Mouse (Mus musculus) neural tube, embryonic 11.5 days (tissue): ENCODE measurements around the gene Kyat1. TPM values are rescaled to one million over a fixed set of nuclear protein-coding genes. Genes with fewer than 3 reads are reported as not detected.

Experiments used
- ATAC-seq: fragments of 200-750 bp; cut with Nextera tagmentation; 2 replicates; pipeline ENCODE4 v1.8.0; 2017; ENCODE audit warnings: moderate number of reproducible peaks, mild to moderate bottlenecking, moderate TSS enrichment, moderate library complexity; ENCODE audit not compliant: insufficient read depth, low FRiP score, low TSS enrichment
- DNase-seq: peaks from one replicate; pipeline ENCODE4 v3.0.0-alpha.2; 2015; ENCODE audit warnings: low spot score
- H3K27ac ChIP-seq: fragments of 300-500 bp; sonication (generic); 2 replicates; pipeline ENCODE4 v1.5.1; 2014; ENCODE audit warnings: low read depth, mild to moderate bottlenecking, low read length
- H3K27me3 ChIP-seq: fragments of 300-500 bp; sonication (generic); 2 replicates; pipeline ENCODE4 v1.6.1; 2014; ENCODE audit warnings: mild to moderate bottlenecking, low read length, mixed read lengths; ENCODE audit not compliant: control insufficient read depth, insufficient read depth
- H3K36me3 ChIP-seq: fragments of 300-500 bp; sonication (generic); 2 replicates; pipeline ENCODE4 v1.6.1; 2014; ENCODE audit warnings: mild to moderate bottlenecking, low read length, moderate library complexity, mixed read lengths; ENCODE audit not compliant: control insufficient read depth, insufficient read depth
- H3K4me1 ChIP-seq: fragments of 300-500 bp; sonication (generic); 2 replicates; pipeline ENCODE4 v1.6.1; 2014; ENCODE audit warnings: low read length, mixed read lengths; ENCODE audit not compliant: control insufficient read depth, insufficient read depth
- H3K4me2 ChIP-seq: fragments of 300-500 bp; sonication (generic); 2 replicates; pipeline ENCODE4 v1.6.1; 2014; ENCODE audit warnings: low read depth, mild to moderate bottlenecking, moderate library complexity
- H3K4me3 ChIP-seq: fragments of 300-500 bp; sonication (generic); 2 replicates; pipeline ENCODE4 v1.5.1; 2014; ENCODE audit warnings: low read depth, low read length
- H3K9ac ChIP-seq: fragments of 300-500 bp; sonication (generic); 2 replicates; pipeline ENCODE4 v1.6.1; 2014; ENCODE audit warnings: mild to moderate bottlenecking, low read length
- H3K9me3 ChIP-seq: fragments of 300-500 bp; sonication (generic); 2 replicates; pipeline ENCODE4 v1.6.1; 2016; ENCODE audit warnings: low read length; ENCODE audit not compliant: control insufficient read depth
- WGBS: fragments of 180-500 bp; shearing (Covaris S2); extraction: QIAGEN DNeasy Blood & Tissue Kit; methylation state at CpG from one replicate; pipeline ENCODE4 v1.1.7; 2014; 5-methylcytosine and 5-hydroxymethylcytosine counted together
- polyA plus RNA-seq: library from polyadenylated mRNA; unstranded; fragments of >200 nt; fragmentation: Nextera tagmentation; extraction: Ambion mirVana; gene quantifications from 2 replicates; pipeline ENCODE4 v1.2.1, GENCODE M21; 2014

Gene Kyat1
- polyA plus RNA-seq, 1 experiment from 2014 or later = 10.5 TPM

DNA sequence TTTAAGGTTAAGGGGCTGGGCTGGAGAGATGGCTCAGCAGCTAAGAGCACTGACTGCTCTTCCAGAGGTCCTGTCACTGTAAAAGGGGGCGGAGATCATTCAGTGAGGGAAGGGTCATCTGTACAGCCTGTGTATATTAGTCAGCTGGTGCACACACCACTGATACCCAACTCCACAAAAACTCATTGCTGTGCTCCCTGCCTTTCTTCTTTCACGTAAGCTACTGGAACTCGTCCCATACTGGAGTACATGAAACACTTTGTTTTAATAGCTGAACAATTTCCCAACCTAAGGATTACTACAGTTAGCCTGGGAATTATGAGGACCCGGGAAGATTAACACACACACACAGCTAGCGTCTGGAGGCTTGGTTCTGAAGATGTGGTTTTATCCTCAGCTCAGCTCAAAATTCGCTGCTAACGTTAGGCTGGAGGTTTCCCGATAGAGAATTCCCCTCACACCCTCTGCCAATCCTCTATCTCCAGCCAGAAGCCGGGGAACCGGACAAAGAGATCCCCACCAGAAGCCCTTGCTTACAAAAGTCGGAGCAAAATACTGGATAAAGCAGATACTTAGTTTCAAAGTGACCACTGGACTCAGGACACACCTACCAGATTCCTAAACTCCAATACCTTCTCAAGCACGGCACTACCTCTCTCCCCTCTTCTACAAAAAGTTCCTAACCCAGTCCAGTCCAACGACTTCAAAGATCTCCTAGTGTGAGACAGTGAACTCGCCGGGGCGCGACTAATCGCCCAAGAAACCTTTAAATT is 31.0 kb upstream of the Kyat1 start:
- no peaks in the 10 kb centered on the region for H3K27me3 ChIP-seq
- peaks cover 6% of the 10 kb centered on the region for H3K36me3 ChIP-seq
- 6% methylated on average over 18 of the region's 18 CpGs for WGBS
- H3K4me2 ChIP-seq = peak overlapping the region; percentile 66
- H3K27ac ChIP-seq = peak overlapping the region; percentile 85; the same call in 1 of the 2 replicates
- H3K9me3 ChIP-seq = no peaks in the 10 kb centered on the region
- H3K9ac ChIP-seq = peak overlapping the region; percentile 69
- H3K4me3 ChIP-seq = peak overlapping the region; percentile 98
- DNase-seq = peak; percentile 21
- peaks cover 15% of the 10 kb centered on the region for H3K4me1 ChIP-seq
- no peak for ATAC-seq

DNA sequence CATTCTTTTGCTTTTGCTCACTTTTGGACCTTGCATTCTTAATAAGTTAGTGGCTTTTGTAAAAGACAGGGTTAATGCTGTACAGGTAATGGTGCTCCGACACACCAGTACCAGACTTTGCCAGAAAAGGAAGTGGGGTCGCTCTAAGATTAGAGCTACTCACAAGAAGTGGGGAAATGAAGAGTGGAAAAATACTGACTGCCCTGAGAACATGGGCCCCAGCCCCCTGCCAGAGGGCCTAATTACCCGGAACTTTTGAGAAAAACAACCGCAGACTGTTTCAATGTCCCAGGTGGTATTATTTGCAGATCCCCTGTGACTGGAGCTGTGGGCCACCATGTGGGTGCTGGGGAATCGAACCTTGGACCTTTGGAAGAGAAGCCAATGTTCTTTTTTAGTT is 29.9 kb upstream of the Kyat1 start:
- no peak overlapping the region for H3K9ac ChIP-seq
- WGBS = 86% methylated on average over 5 of the region's 5 CpGs

GRCm38 (mm10) chr2:30216293-30216692 is 10.6 kb upstream of the Kyat1 start:
- Histone ChIP-seq H3K9ac (no peak overlapping the region), H3K27me3 (no peaks in the 10 kb centered on the region), H3K4me3 (no peak overlapping the region), H3K9me3 (no peaks in the 10 kb centered on the region), H3K27ac (no peak overlapping the region), H3K4me2 (no peak overlapping the region), H3K36me3 (no peaks in the 10 kb centered on the region), H3K4me1 (no peaks in the 10 kb centered on the region)
- 97% methylated on average over 5 of the region's 5 CpGs for WGBS
- DNase-seq (no peak), ATAC-seq (no peak)

More for the DNA sequence above, 29.9 kb upstream of the Kyat1 start:
- Histone ChIP-seq H3K4me1 (peaks cover 15% of the 10 kb centered on the region), H3K4me3 (no peak overlapping the region), H3K27ac (no peak overlapping the region), H3K4me2 (no peak overlapping the region), H3K9me3 (no peaks in the 10 kb centered on the region), H3K36me3 (peaks cover under 1% of the 10 kb centered on the region), H3K27me3 (no peaks in the 10 kb centered on the region)
- DNase-seq = no peak
- no peak for ATAC-seq

- 91% methylated on average over 6 of the region's 6 CpGs for WGBS
- Histone ChIP-seq H3K36me3 (no peaks in the 10 kb centered on the region), H3K9me3 (no peaks in the 10 kb centered on the region), H3K4me3 (no peak overlapping the region), H3K27me3 (no peaks in the 10 kb centered on the region), H3K9ac (no peak overlapping the region), H3K4me1 (no peaks in the 10 kb centered on the region), H3K4me2 (no peak overlapping the region), H3K27ac (no peak overlapping the region)
- ATAC-seq (no peak), DNase-seq (no peak)
Observed at GRCm38 (mm10) chr2:30215493-30215892, 9.8 kb upstream of the Kyat1 start.

GRCm38 (mm10) chr2:30214745-30215144 is 9.1 kb upstream of the Kyat1 start:
- no peak for ATAC-seq
- DNase-seq = no peak
- WGBS = 91% methylated on average over 3 of the region's 3 CpGs
- Histone ChIP-seq H3K27me3 (no peaks in the 10 kb centered on the region), H3K36me3 (no peaks in the 10 kb centered on the region), H3K4me2 (no peak overlapping the region), H3K27ac (no peak overlapping the region), H3K4me3 (no peak overlapping the region), H3K9ac (no peak overlapping the region), H3K9me3 (no peaks in the 10 kb centered on the region), H3K4me1 (no peaks in the 10 kb centered on the region)

DNA sequence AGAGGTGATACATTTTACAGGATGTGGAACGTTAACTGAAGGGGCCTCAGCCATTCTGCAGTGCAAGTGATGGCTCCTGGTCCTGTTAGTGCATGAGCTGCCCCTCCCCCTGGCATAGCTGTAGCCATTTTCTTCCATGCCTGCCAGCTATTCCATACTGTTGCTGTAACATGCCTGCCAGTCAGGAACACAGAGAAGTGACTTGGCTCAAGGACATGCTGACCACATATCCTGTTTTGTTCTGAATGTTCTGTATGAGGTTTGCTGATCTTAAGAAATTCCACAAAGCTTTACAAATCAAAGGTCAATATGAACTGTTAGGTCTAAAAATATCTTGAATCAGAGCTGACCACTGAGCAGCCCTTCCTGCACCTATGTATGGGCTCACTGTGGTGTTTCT is 7.3 kb upstream of the Kyat1 start:
- H3K36me3 ChIP-seq = no peaks in the 10 kb centered on the region
- 87% methylated on average over 1 of the region's 1 CpGs for WGBS

GRCm38 (mm10) chr2:30212169-30212545 is 6.5 kb upstream of the Kyat1 start:
- no peak for ATAC-seq
- Histone ChIP-seq H3K9me3 (no peaks in the 10 kb centered on the region), H3K4me2 (no peak overlapping the region), H3K9ac (no peak overlapping the region), H3K4me3 (no peak overlapping the region), H3K36me3 (no peaks in the 10 kb centered on the region), H3K27me3 (no peaks in the 10 kb centered on the region), H3K4me1 (no peaks in the 10 kb centered on the region), H3K27ac (no peak overlapping the region)
- no peak for DNase-seq
- 74% methylated on average over 4 of the region's 4 CpGs for WGBS

More for the DNA sequence above, 7.3 kb upstream of the Kyat1 start:
- DNase-seq = no peak
- Histone ChIP-seq H3K4me1 (no peaks in the 10 kb centered on the region), H3K4me2 (no peak overlapping the region), H3K4me3 (no peak overlapping the region), H3K27me3 (no peaks in the 10 kb centered on the region), H3K9me3 (no peaks in the 10 kb centered on the region), H3K9ac (no peak overlapping the region), H3K27ac (no peak overlapping the region)
- no peak for ATAC-seq

- no peak overlapping the region for H3K4me2 ChIP-seq
- no peak for DNase-seq
- H3K4me1 ChIP-seq = no peaks in the 10 kb centered on the region; the same call in 1 of the 2 replicates
- H3K27me3 ChIP-seq = no peaks in the 10 kb centered on the region
- H3K36me3 ChIP-seq = no peaks in the 10 kb centered on the region
- no peak overlapping the region for H3K4me3 ChIP-seq
- H3K9ac ChIP-seq = no peak overlapping the region
- no peaks in the 10 kb centered on the region for H3K9me3 ChIP-seq
- WGBS = 68% methylated on average over 6 of the region's 6 CpGs
- H3K27ac ChIP-seq = no peak overlapping the region
- no peak for ATAC-seq
Observed at GRCm38 (mm10) chr2:30211408-30212168, 5.9 kb upstream of the Kyat1 start.

DNA sequence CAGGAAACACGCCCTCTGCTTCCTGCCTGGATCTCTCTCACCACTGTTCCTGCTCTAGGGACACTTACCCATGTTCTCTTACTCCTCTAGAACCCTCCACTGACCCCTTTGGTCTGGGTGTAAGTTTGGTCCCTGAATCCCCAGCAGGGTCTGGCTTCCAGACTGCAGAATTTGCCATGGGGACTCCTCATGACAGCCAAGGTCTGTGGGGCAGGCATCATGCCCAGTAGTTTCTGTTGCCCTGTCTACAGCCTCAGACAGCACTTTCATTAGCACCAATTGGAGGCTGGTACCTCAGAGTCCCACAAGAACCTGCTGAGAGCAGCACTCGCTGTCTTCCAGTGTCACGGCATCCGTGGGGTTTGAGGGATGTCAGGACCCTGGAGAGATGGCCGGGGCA is 2.2 kb upstream of the Kyat1 start:
- H3K4me2 ChIP-seq = no peak overlapping the region
- H3K27ac ChIP-seq = no peak overlapping the region
- no peaks in the 10 kb centered on the region for H3K27me3 ChIP-seq
- H3K4me1 ChIP-seq = peaks cover 8% of the 10 kb centered on the region
- no peaks in the 10 kb centered on the region for H3K36me3 ChIP-seq
- no peak for DNase-seq
- no peak for ATAC-seq
- no peak overlapping the region for H3K4me3 ChIP-seq
- H3K9me3 ChIP-seq = no peaks in the 10 kb centered on the region
- 76% methylated on average over 5 of the region's 5 CpGs for WGBS
- H3K9ac ChIP-seq = no peak overlapping the region
